Mouse (Mus musculus) liver, postnatal 0 days (tissue): ENCODE results near the gene Nrtn.

Experiments used
- CTCF ChIP-seq: sonication (generic); IDR thresholded peaks from 2 replicates; pipeline ENCODE4 v1.5.1; 2016; ENCODE audit warnings: antibody characterized with exemption, low read depth
- EP300 ChIP-seq: IDR thresholded peaks from 2 replicates; pipeline ENCODE4 v1.6.1; 2016; ENCODE audit warnings: antibody characterized with exemption, low read depth, mild to moderate bottlenecking

- no peak for TF ChIP-seq CTCF
- TF ChIP-seq EP300: no peak
These were observed 8.1 kb upstream of the Nrtn start for GRCm38 (mm10) chr17:56765431-56765830.
